ENCODE assay signal across 8 mouse cellular contexts in the genomic region with DNA sequence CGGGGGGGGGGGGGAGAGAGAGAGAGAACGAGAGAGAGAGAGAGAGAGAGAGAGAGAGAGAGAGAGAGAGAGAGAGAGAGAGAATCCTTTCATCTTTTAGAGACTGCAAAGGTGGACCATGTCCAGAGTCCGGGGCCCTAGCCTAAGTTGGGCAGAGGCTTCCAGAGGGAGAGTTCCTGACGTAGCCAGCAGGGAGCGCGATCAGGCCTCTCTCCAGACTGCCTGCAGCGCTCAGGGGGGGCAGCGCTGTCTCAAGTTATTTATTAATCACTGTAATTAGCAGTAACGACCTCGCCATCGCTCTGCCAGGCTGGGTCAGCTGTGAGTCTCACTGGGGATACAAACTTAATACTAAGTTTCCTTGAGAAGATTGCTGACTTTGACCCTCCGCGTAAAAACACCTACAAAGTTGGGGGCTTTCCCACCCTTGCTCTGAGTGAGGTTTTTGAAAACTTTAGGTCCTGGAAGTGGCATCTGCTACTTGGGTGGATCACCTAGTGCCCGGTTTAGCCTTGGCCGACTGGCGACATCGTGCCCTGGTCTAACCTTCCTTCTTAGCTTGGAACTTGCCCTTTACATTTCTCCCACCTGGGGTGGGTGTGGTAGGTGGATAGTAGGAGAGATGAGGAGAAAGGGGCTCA. TPM values are rescaled to one million over a fixed set of nuclear protein-coding genes. Genes with fewer than 3 reads are reported as not detected.
DNase-seq lines count a peak whose midpoint lies in the region; TF ChIP-seq lines count a peak whose summit lies in the region.

No protein-coding gene starts in this region.

- DNase-seq in left cerebral cortex, postnatal 14 days (ENCODE audit: low spot score in 2 of 2): peak; percentile 51 to 64
- no peak for DNase-seq in left cerebral cortex, adult 8-10 months (ENCODE audit: low spot score in 2 of 2)
- DNase-seq in heart, postnatal 14 days: peak; percentile 47 to 70
- DNase-seq in layer of hippocampus, postnatal 10 days (ENCODE audit: low spot score in 2 of 2): peak; percentile 68 to 75
- DNase-seq in testis, postnatal 10 days (ENCODE audit: low spot score): peak; percentile 82
- DNase-seq in thymus, postnatal 25 days: no peak

- no peaks in the 10 kb centered on the region for H3K4me1 ChIP-seq in cortical plate, adult 2 months (ENCODE audit: control insufficient read depth, insufficient read depth, low read length)
- peaks cover 76% of the 10 kb centered on the region for H3K4me1 ChIP-seq in megakaryocyte, embryonic 14.5 days

- H3K36me3 ChIP-seq in megakaryocyte, embryonic 14.5 days (replicated peaks; ENCODE audit: low read length): peaks cover 28% of the 10 kb centered on the region

- no peak for TF ChIP-seq POLR2A in cortical plate, adult 2 months (IDR thresholded peaks at IDR 0.05; ENCODE audit: extremely low read depth, insufficient read depth, low read length)

- H3K27ac ChIP-seq in cortical plate, adult 2 months (ENCODE audit: insufficient read depth, low read length): 0 out of 2 replicates have a peak overlapping the region, but pooled peaks have one; percentile 29

- peak overlapping the region; percentile 44 for H3K4me3 ChIP-seq in cortical plate, adult 2 months (ENCODE audit: insufficient read depth, low read length)
- H3K4me3 ChIP-seq in megakaryocyte, embryonic 14.5 days (replicated peaks): peak overlapping the region; percentile 93

- intact Hi-C loops in left cerebral cortex, postnatal 14 days (cut with DNase I): loop anchor here (5.0 to 10.0 kb wide), 2 partner anchors 190 to 503 kb away; no protein-coding TSS in a partner anchor
- intact Hi-C loops in heart, postnatal 14 days (cut with DNase I): loop anchor here (5.0 to 10.0 kb wide), 2 partner anchors 205 to 503 kb away; no protein-coding TSS in a partner anchor

- H3K9me3 ChIP-seq in megakaryocyte, embryonic 14.5 days: no peaks in the 10 kb centered on the region

- H3K27me3 ChIP-seq in megakaryocyte, embryonic 14.5 days (replicated peaks): no peaks in the 10 kb centered on the region

- peak; percentile 43; the same call in 1 of the 2 replicates for TF ChIP-seq CTCF in cortical plate, adult 2 months (IDR thresholded peaks at IDR 0.05; ENCODE audit: extremely low read depth, insufficient read depth, low read length)

RNA-seq across cellular contexts. Expression of a gene that starts 0.9 kb away (rescaled TPM):
- total RNA-seq in left cerebral cortex, postnatal 14 days (2021): 10 to 100 TPM; 45.1 to 58.9 TPM
- 10 to 100 TPM; 11.7 to 19.2 (median 15.1) TPM for total RNA-seq in left cerebral cortex, adult 8-10 months (2022)
- polyA plus RNA-seq in cortical plate, adult 2 months (2012; rRNA removed): 66.5 and 71.0 TPM in 2 replicates
- not detected for total RNA-seq in heart, postnatal 14 days (2021)
- total RNA-seq in layer of hippocampus, postnatal 10 days (2021): 10 to 100 TPM; 14.9 to 22.8 TPM
- 433 and 1,147 TPM in 2 replicates for polyA plus RNA-seq in megakaryocyte, embryonic 14.5 days (2012; ENCODE audit: insufficient read depth, low replicate concordance)

RNA-seq across cellular contexts. Expression of a gene that starts 30.4 kb away (rescaled TPM):
- 10 to 100 TPM in 1 of 2 experiments, 1 to 10 TPM in 1; 7.1 to 10.0 TPM for total RNA-seq in left cerebral cortex, postnatal 14 days (2021)
- total RNA-seq in left cerebral cortex, adult 8-10 months (2022): 1 to 10 TPM; 6.4 to 8.2 (median 6.6) TPM
- polyA plus RNA-seq in cortical plate, adult 2 months (2012; rRNA removed): 6.4 and 6.9 TPM in 2 replicates
- total RNA-seq in heart, postnatal 14 days (2021): 10 to 100 TPM; 41.0 to 44.1 TPM
- total RNA-seq in layer of hippocampus, postnatal 10 days (2021): 1 to 10 TPM; 6.9 to 8.3 TPM
- not detected in 2 replicates for polyA plus RNA-seq in megakaryocyte, embryonic 14.5 days (2012; ENCODE audit: insufficient read depth, low replicate concordance)

RNA-seq across cellular contexts. Expression of a gene that starts 57.0 kb away (rescaled TPM):
- 10 to 100 TPM; 19.2 to 28.3 TPM for total RNA-seq in left cerebral cortex, postnatal 14 days (2021)
- total RNA-seq in left cerebral cortex, adult 8-10 months (2022): 10 to 100 TPM; 19.8 to 24.6 (median 22.9) TPM
- 35.4 and 36.7 TPM in 2 replicates for polyA plus RNA-seq in cortical plate, adult 2 months (2012; rRNA removed)
- total RNA-seq in heart, postnatal 14 days (2021): 10 to 100 TPM; 10.5 to 11.3 TPM
- total RNA-seq in layer of hippocampus, postnatal 10 days (2021): 10 to 100 TPM; 24.5 to 29.1 TPM
- 1.5 and 3.5 TPM in 2 replicates for polyA plus RNA-seq in megakaryocyte, embryonic 14.5 days (2012; ENCODE audit: insufficient read depth, low replicate concordance)

Comparison
In these comparisons a context has a peak if more than half of its experiments do, and no peak if none do; other contexts are left out.
1. DNase-seq: peak in left cerebral cortex, postnatal 14 days (2 of 2), heart, postnatal 14 days (2 of 2), layer of hippocampus, postnatal 10 days (2 of 2) and testis, postnatal 10 days (single experiment); none in left cerebral cortex, adult 8-10 months (0 of 2) and thymus, postnatal 25 days (single experiment).
2. RNA of a gene that starts 0.9 kb away (total RNA-seq): 45.1 to 58.9 TPM in left cerebral cortex, postnatal 14 days, 14.9 to 22.8 TPM in layer of hippocampus, postnatal 10 days and 11.7 to 19.2 TPM in left cerebral cortex, adult 8-10 months; not detected in heart, postnatal 14 days; every median in the first group is over 10 times any median in the second.